Mouse (Mus musculus): Measurements from ENCODE around the gene Gm6169. TPM values are rescaled to one million over a fixed set of nuclear protein-coding genes. Genes with fewer than 3 reads are reported as not detected.
"Not testable (repeated sequence)": the region's sequence is repeated elsewhere in the genome, so short reads cannot be mapped to it uniquely, and the experiment has no call there.

The Gm6169 gene
- polyA plus RNA-seq (2015; fragmentation: Nextera tagmentation; extraction: Ambion mirVana), result 0.70 and 0.92 TPM in 2 replicates

GRCm38 (mm10) chr13:97099187-97099852 lies at the start of gene Gm6169:
Gm6169 (minus strand) TSS chr13:97099237.
- H3K36me3 ChIP-seq (replicated peaks; ENCODE audit: insufficient read depth, low read length), result no peaks in the 10 kb centered on the region
- DNase-seq (peak; percentile 51), ATAC-seq (no peak)
- H3K4me3 ChIP-seq (ENCODE audit: low read depth, low read length), result no peak within 1 kb of the TSS
- no peak within 1 kb of the TSS for H3K9ac ChIP-seq (replicated peaks)
- WGBS (ENCODE audit: insufficient replicate concordance), result 72% methylated on average over 19 of the region's 22 CpGs
- peak; percentile 77 for TF ChIP-seq CTCF (IDR thresholded peaks at IDR 0.05; ENCODE audit: low read depth)
- no peak for TF ChIP-seq EP300 (IDR thresholded peaks at IDR 0.05; ENCODE audit: low read depth)
- H3K4me1 ChIP-seq (ENCODE audit: insufficient read depth), result no peaks in the 10 kb centered on the region
- H3K4me2 ChIP-seq (ENCODE audit: low read depth, low read length), result no peak within 1 kb of the TSS
- no peak within 1 kb of the TSS for H3K27ac ChIP-seq (ENCODE audit: low read depth)
- no peaks in the 10 kb centered on the region for H3K9me3 ChIP-seq (ENCODE audit: low read length)
- no peaks in the 10 kb centered on the region for H3K27me3 ChIP-seq (ENCODE audit: insufficient read depth, low read length)

- Histone ChIP-seq H3K36me3 (replicated peaks; ENCODE audit: insufficient read depth, low read length) (peaks cover 47% of the 10 kb centered on the region), H3K27ac (ENCODE audit: low read depth) (no peak overlapping the region), H3K27me3 (ENCODE audit: insufficient read depth, low read length) (no peaks in the 10 kb centered on the region), H3K9ac (replicated peaks) (no peak overlapping the region), H3K4me2 (ENCODE audit: low read depth, low read length) (no peak overlapping the region), H3K4me3 (ENCODE audit: low read depth, low read length) (no peak overlapping the region), H3K4me1 (ENCODE audit: insufficient read depth) (no peaks in the 10 kb centered on the region), H3K9me3 (ENCODE audit: low read length) (no peaks in the 10 kb centered on the region)
- DNase-seq (peak; percentile 47), ATAC-seq (no peak)
- TF ChIP-seq CTCF (IDR thresholded peaks at IDR 0.05; ENCODE audit: low read depth), result peak; percentile 79
- no peak for TF ChIP-seq EP300 (IDR thresholded peaks at IDR 0.05; ENCODE audit: low read depth)
- 53% methylated on average over 4 of the region's 4 CpGs for WGBS (ENCODE audit: insufficient replicate concordance)
These were observed 46.8 kb upstream of the Gm6169 start for GRCm38 (mm10) chr13:97145834-97146233.

GRCm38 (mm10) chr13:97142321-97142720 lies 43.3 kb upstream of the Gm6169 start:
- WGBS (ENCODE audit: insufficient replicate concordance), result 89% methylated on average over 7 of the region's 7 CpGs
- no peak overlapping the region for H3K4me2 ChIP-seq (ENCODE audit: low read depth, low read length)
- H3K4me3 ChIP-seq (ENCODE audit: low read depth, low read length), result no peak overlapping the region
- H3K36me3 ChIP-seq (replicated peaks; ENCODE audit: insufficient read depth, low read length), result peaks cover 26% of the 10 kb centered on the region
- no peaks in the 10 kb centered on the region for H3K9me3 ChIP-seq (ENCODE audit: low read length)
- TF ChIP-seq EP300 (IDR thresholded peaks at IDR 0.05; ENCODE audit: low read depth), result no peak
- TF ChIP-seq CTCF (IDR thresholded peaks at IDR 0.05; ENCODE audit: low read depth), result no peak
- H3K27me3 ChIP-seq (ENCODE audit: insufficient read depth, low read length), result no peaks in the 10 kb centered on the region
- ATAC-seq, result no peak
- peaks cover 6% of the 10 kb centered on the region for H3K4me1 ChIP-seq (ENCODE audit: insufficient read depth)
- DNase-seq, result no peak
- H3K27ac ChIP-seq (ENCODE audit: low read depth), result no peak overlapping the region
- no peak overlapping the region for H3K9ac ChIP-seq (replicated peaks)

- Histone ChIP-seq H3K4me2 (ENCODE audit: low read depth, low read length) (peak overlapping the region; percentile 65), H3K9ac (replicated peaks) (peak overlapping the region; percentile 95), H3K27ac (ENCODE audit: low read depth) (peak overlapping the region; percentile 96), H3K36me3 (replicated peaks; ENCODE audit: insufficient read depth, low read length) (peaks cover 15% of the 10 kb centered on the region), H3K4me3 (ENCODE audit: low read depth, low read length) (peak overlapping the region; percentile 96)
- ATAC-seq; H3K27me3 ChIP-seq (ENCODE audit: insufficient read depth, low read length); H3K4me1 ChIP-seq (ENCODE audit: insufficient read depth); DNase-seq; H3K9me3 ChIP-seq (ENCODE audit: low read length): not testable (repeated sequence)
- WGBS (ENCODE audit: insufficient replicate concordance), result 24% methylated on average over 8 of the region's 8 CpGs
These were observed 39.4 kb upstream of the Gm6169 start for GRCm38 (mm10) chr13:97138404-97138931.

GRCm38 (mm10) chr13:97137466-97138400 lies 38.7 kb upstream of the Gm6169 start, which contains the start of the genes Gfm2 and Nsa2:
Gfm2 (plus strand) TSS chr13:97137937.
Nsa2 (minus strand) TSS chr13:97137937.
- Histone ChIP-seq H3K36me3 (replicated peaks; ENCODE audit: insufficient read depth, low read length) (peaks cover 15% of the 10 kb centered on the region), H3K4me3 (ENCODE audit: low read depth, low read length) (peak within 1 kb of the TSS; percentile 96), H3K4me1 (ENCODE audit: insufficient read depth) (peaks cover 6% of the 10 kb centered on the region), H3K9ac (replicated peaks) (peak within 1 kb of the TSS; percentile 95), H3K27ac (ENCODE audit: low read depth) (peak within 1 kb of the TSS; percentile 96), H3K27me3 (ENCODE audit: insufficient read depth, low read length) (no peaks in the 10 kb centered on the region), H3K4me2 (ENCODE audit: low read depth, low read length) (peak within 1 kb of the TSS; percentile 72), H3K9me3 (ENCODE audit: low read length) (no peaks in the 10 kb centered on the region)
- ATAC-seq, result peak; percentile 99
- TF ChIP-seq CTCF (IDR thresholded peaks at IDR 0.05; ENCODE audit: low read depth) (no peak), EP300 (IDR thresholded peaks at IDR 0.05; ENCODE audit: low read depth) (peak; percentile 24; the same call in 1 of the 2 replicates)
- WGBS (ENCODE audit: insufficient replicate concordance), result under 1% methylated on average over 57 of the region's 57 CpGs
- DNase-seq, result peak; percentile 90

GRCm38 (mm10) chr13:97130413-97130812 lies 31.4 kb upstream of the Gm6169 start:
- not testable (repeated sequence) for H3K4me2 ChIP-seq (ENCODE audit: low read depth, low read length); H3K4me3 ChIP-seq (ENCODE audit: low read depth, low read length); ATAC-seq; H3K27ac ChIP-seq (ENCODE audit: low read depth); H3K4me1 ChIP-seq (ENCODE audit: insufficient read depth); H3K9me3 ChIP-seq (ENCODE audit: low read length); H3K27me3 ChIP-seq (ENCODE audit: insufficient read depth, low read length); H3K9ac ChIP-seq (replicated peaks); DNase-seq
- peaks cover 23% of the 10 kb centered on the region for H3K36me3 ChIP-seq (replicated peaks; ENCODE audit: insufficient read depth, low read length)
- no CpG with 5 or more reads among the region's 2 CpGs for WGBS (ENCODE audit: insufficient replicate concordance)

- peaks cover 20% of the 10 kb centered on the region for H3K36me3 ChIP-seq (replicated peaks; ENCODE audit: insufficient read depth, low read length)
- not testable (repeated sequence) for H3K27me3 ChIP-seq (ENCODE audit: insufficient read depth, low read length)
These were observed 30.6 kb upstream of the Gm6169 start for GRCm38 (mm10) chr13:97129654-97130053.

More at GRCm38 (mm10) chr13:97129654-97130053, 30.6 kb upstream of the Gm6169 start:
- H3K4me3 ChIP-seq (ENCODE audit: low read depth, low read length); ATAC-seq; H3K27ac ChIP-seq (ENCODE audit: low read depth); H3K9ac ChIP-seq (replicated peaks); H3K9me3 ChIP-seq (ENCODE audit: low read length); H3K4me2 ChIP-seq (ENCODE audit: low read depth, low read length); DNase-seq; H3K4me1 ChIP-seq (ENCODE audit: insufficient read depth): not testable (repeated sequence)
- 78% methylated on average over 2 of the region's 4 CpGs for WGBS (ENCODE audit: insufficient replicate concordance)

Data from liver, postnatal 0 days (tissue).